Mouse (Mus musculus) kidney, postnatal 0 days (tissue): ENCODE measurements around the gene Gpc6. TPM values are rescaled to one million over a fixed set of nuclear protein-coding genes. Genes with fewer than 3 reads are reported as not detected.
A peak's percentile ranks its signal among the peaks of the same experiment; 100 is the strongest.

Experiments
- ATAC-seq: fragments of 200-750 bp; cut with Nextera tagmentation; replicated peaks from 2 replicates; pipeline ENCODE4 v1.8.0; 2017; ENCODE audit warnings: low read depth, moderate number of reproducible peaks, moderate TSS enrichment, moderate library complexity; ENCODE audit not compliant: low FRiP score
- DNase-seq: peaks from one replicate; pipeline ENCODE4 v3.0.0-alpha.2; 2016; ENCODE audit warnings: low spot score
- H3K27ac ChIP-seq: fragments of 300-500 bp; sonication (generic); 2 replicates; pipeline ENCODE4 v1.5.1; 2014; ENCODE audit warnings: mild to moderate bottlenecking
- H3K27me3 ChIP-seq: fragments of 300-500 bp; sonication (generic); 2 replicates; pipeline ENCODE4 v1.6.1; 2014; ENCODE audit warnings: low read length, mixed read lengths; ENCODE audit not compliant: insufficient read depth
- H3K36me3 ChIP-seq: fragments of 300-500 bp; sonication (generic); 2 replicates; pipeline ENCODE4 v1.6.1; 2014; ENCODE audit warnings: low read length, mixed read lengths; ENCODE audit not compliant: insufficient read depth
- H3K4me1 ChIP-seq: fragments of 300-500 bp; sonication (generic); replicated peaks from 2 replicates; pipeline ENCODE4 v1.6.1; 2014; ENCODE audit warnings: antibody characterized with exemption, low read length, mixed read lengths; ENCODE audit not compliant: insufficient read depth
- H3K4me2 ChIP-seq: fragments of 300-500 bp; sonication (generic); 2 replicates; pipeline ENCODE4 v1.6.1; 2014; ENCODE audit warnings: mild to moderate bottlenecking, low read length, moderate library complexity, mixed read lengths
- H3K4me3 ChIP-seq: fragments of 300-500 bp; sonication (generic); replicated peaks from 2 replicates; pipeline ENCODE4 v1.5.1; 2014; ENCODE audit warnings: low read depth, low read length
- H3K9ac ChIP-seq: fragments of 300-500 bp; sonication (generic); 2 replicates; pipeline ENCODE4 v1.6.1; 2014; ENCODE audit warnings: low read depth, low read length
- H3K9me3 ChIP-seq: fragments of 300-500 bp; sonication (generic); replicated peaks from 2 replicates; pipeline ENCODE4 v1.6.1; 2016; ENCODE audit warnings: low read length, inconsistent platforms, mixed read lengths
- CTCF ChIP-seq: IDR thresholded peaks from 2 replicates; pipeline ENCODE4 v1.5.1; 2016; ENCODE audit warnings: antibody characterized with exemption, low read depth, mild to moderate bottlenecking, moderate library complexity
- WGBS: fragments of 180-500 bp; shearing (Covaris S2); extraction: QIAGEN DNeasy Blood & Tissue Kit; methylation state at CpG from one replicate; pipeline ENCODE4 v1.1.7; 2014; 5-methylcytosine and 5-hydroxymethylcytosine counted together
- polyA plus RNA-seq: library from polyadenylated mRNA; unstranded; fragments of >200 nt; fragmentation: Nextera tagmentation; extraction: Ambion mirVana; gene quantifications from 2 replicates; pipeline ENCODE4 v1.2.1, GENCODE M21; 2015

Gpc6 gene
- polyA plus RNA-seq, 1 experiment from 2014 or later, result 46.4 TPM

GRCm38 (mm10) chr14:117407824-117408524, 482.9 kb downstream of the Gpc6 start:
- no peak overlapping the region for H3K4me2 ChIP-seq
- DNase-seq, result no peak
- no peak for ATAC-seq
- H3K9ac ChIP-seq, result no peak overlapping the region
- 54% methylated on average over 9 of the region's 9 CpGs for WGBS
- no peak overlapping the region for H3K27ac ChIP-seq
- H3K4me3 ChIP-seq, result no peak overlapping the region
- H3K36me3 ChIP-seq, result no peaks in the 10 kb centered on the region
- no peaks in the 10 kb centered on the region for H3K9me3 ChIP-seq
- no peaks in the 10 kb centered on the region for H3K27me3 ChIP-seq
- TF ChIP-seq CTCF, result no peak
- no peaks in the 10 kb centered on the region for H3K4me1 ChIP-seq

- no peak overlapping the region for H3K4me3 ChIP-seq
- no peaks in the 10 kb centered on the region for H3K36me3 ChIP-seq
- DNase-seq (no peak), ATAC-seq (no peak)
- H3K4me1 ChIP-seq, result no peaks in the 10 kb centered on the region
- no peak overlapping the region for H3K4me2 ChIP-seq
- no peak overlapping the region for H3K9ac ChIP-seq
- no peak overlapping the region for H3K27ac ChIP-seq
- H3K9me3 ChIP-seq, result no peaks in the 10 kb centered on the region
- no peak for TF ChIP-seq CTCF
- WGBS, result 83% methylated on average over 3 of the region's 3 CpGs
- H3K27me3 ChIP-seq, result no peaks in the 10 kb centered on the region
Observed at GRCm38 (mm10) chr14:117408525-117408835, 483.4 kb downstream of the Gpc6 start.

- H3K4me3 ChIP-seq, result no peak overlapping the region
- ATAC-seq (no peak), DNase-seq (no peak)
- no peak for TF ChIP-seq CTCF
- no peaks in the 10 kb centered on the region for H3K4me1 ChIP-seq
- no peak overlapping the region for H3K4me2 ChIP-seq
- no peak overlapping the region for H3K27ac ChIP-seq
- H3K36me3 ChIP-seq, result no peaks in the 10 kb centered on the region
- no peaks in the 10 kb centered on the region for H3K27me3 ChIP-seq
- WGBS, result 75% methylated on average over 2 of the region's 2 CpGs
- H3K9me3 ChIP-seq, result no peaks in the 10 kb centered on the region
- H3K9ac ChIP-seq, result no peak overlapping the region
Observed at GRCm38 (mm10) chr14:117409778-117410177, 484.7 kb downstream of the Gpc6 start.

GRCm38 (mm10) chr14:117410511-117410910, 485.4 kb downstream of the Gpc6 start:
- H3K36me3 ChIP-seq, result no peaks in the 10 kb centered on the region
- 94% methylated on average over 2 of the region's 2 CpGs for WGBS
- DNase-seq (no peak), ATAC-seq (no peak)
- no peak overlapping the region for H3K4me2 ChIP-seq
- H3K27ac ChIP-seq, result no peak overlapping the region
- no peaks in the 10 kb centered on the region for H3K9me3 ChIP-seq
- no peaks in the 10 kb centered on the region for H3K27me3 ChIP-seq
- no peak overlapping the region for H3K4me3 ChIP-seq
- no peak overlapping the region for H3K9ac ChIP-seq
- no peaks in the 10 kb centered on the region for H3K4me1 ChIP-seq
- no peak for TF ChIP-seq CTCF

- no peak overlapping the region for H3K4me2 ChIP-seq
- DNase-seq (no peak), ATAC-seq (no peak)
- H3K36me3 ChIP-seq, result no peaks in the 10 kb centered on the region
- H3K9me3 ChIP-seq, result no peaks in the 10 kb centered on the region
- H3K4me3 ChIP-seq, result no peak overlapping the region
- no peak for TF ChIP-seq CTCF
- no peak overlapping the region for H3K9ac ChIP-seq
- H3K27ac ChIP-seq, result no peak overlapping the region
- H3K4me1 ChIP-seq, result peaks cover 4% of the 10 kb centered on the region; the same call in 1 of the 2 replicates
- no peaks in the 10 kb centered on the region for H3K27me3 ChIP-seq
Observed at GRCm38 (mm10) chr14:117415045-117415444, 489.9 kb downstream of the Gpc6 start.

- ATAC-seq, result peak; percentile 54; the same call in 1 of the 2 replicates
- peaks cover 4% of the 10 kb centered on the region; the same call in 1 of the 2 replicates for H3K4me1 ChIP-seq
- no peak overlapping the region for H3K27ac ChIP-seq
- peak; percentile 88 for DNase-seq
- no peak overlapping the region for H3K9ac ChIP-seq
- H3K4me3 ChIP-seq, result no peak overlapping the region
- H3K36me3 ChIP-seq, result no peaks in the 10 kb centered on the region
- H3K27me3 ChIP-seq, result no peaks in the 10 kb centered on the region
- WGBS, result 11% methylated on average over 6 of the region's 6 CpGs
- H3K9me3 ChIP-seq, result no peaks in the 10 kb centered on the region
- no peak for TF ChIP-seq CTCF
- H3K4me2 ChIP-seq, result no peak overlapping the region
Observed at GRCm38 (mm10) chr14:117419561-117420218, 494.6 kb downstream of the Gpc6 start.
